Mouse (Mus musculus): Measurements from ENCODE around the gene Rtkn. TPM values are rescaled to one million over a fixed set of nuclear protein-coding genes. Genes with fewer than 3 reads are reported as not detected.

Rtkn gene
- total RNA-seq, 2 experiments from 2014 or later = 73.5 to 75.8 TPM

DNA sequence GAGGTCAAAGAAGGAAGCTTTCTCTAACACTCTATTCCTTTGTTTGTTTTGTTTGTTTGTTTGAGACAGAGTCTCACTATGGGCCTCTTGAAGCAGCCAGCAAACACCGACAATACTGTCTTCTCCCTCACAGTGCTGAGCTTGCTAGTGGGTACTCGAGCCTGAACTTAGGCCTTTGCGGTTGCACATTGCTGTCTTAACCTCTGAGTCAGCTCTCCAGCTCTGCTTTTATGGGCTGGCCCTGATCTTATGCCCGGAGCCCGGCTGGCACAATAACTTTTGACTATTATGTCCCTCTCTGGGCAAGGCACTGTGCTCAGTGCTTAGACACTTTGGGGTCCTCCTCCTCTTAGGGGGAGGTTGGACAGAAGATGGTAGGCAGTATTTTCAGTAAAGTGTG, 34.6 kb downstream of the Rtkn start:
- DNase-seq (ENCODE audit: low spot score in 2 of 2) = no peak

DNA sequence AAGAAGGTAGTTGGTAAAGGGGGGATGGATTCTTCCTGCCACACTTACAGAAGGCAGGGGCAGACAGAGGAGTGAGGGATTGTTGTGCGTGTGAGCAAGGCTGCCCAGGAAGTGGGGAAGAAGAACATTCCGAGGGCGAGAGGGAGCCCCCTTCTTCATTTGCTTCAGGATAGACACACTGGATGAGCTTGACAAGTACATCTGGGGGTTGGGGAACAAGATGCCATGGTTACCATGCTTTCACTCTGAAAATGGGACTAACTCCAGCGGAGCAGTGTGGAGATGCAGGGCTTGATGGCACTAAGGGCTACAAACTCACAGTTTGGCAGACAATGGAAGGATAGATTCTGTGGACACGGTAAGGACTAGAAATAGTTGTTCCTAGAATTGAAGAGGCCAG, 35.8 kb downstream of the Rtkn start:
- DNase-seq (ENCODE audit: low spot score in 2 of 2) = peak in 1 of 2 experiments; percentile 69

DNA sequence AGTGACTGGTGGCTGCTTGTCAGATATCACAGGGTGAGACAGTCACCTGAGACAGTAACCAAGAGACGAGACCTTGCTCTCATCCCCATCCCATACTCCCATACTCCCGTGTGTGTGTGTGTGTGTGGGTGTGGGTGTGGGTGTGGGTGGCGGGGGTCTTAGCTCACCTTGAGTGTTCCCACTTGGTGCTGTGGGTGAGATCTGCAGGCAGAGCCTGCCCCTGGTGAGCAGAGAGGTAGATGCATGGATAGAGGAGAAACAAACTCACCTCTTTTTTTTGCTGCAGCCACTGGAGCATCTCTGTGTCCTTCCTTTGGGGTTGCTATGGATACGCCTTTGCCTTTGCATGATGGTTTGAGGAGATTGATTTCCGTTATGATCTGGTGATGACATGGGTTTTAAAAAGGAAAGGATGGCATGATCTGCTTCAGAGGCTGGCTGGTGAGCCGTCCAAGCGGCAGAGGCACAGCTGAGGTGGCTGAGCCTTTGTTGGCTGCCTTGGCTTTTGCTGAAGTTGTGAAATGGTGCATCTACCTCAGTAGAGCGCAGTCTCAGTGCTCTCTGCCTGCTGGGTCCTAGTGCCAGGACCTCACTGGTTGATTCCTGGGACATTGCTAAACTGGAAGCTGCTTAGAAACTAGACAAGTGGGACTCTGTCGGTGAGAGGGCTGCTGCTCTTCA, 37.1 kb downstream of the Rtkn start:
- peak; percentile 72 to 90 for DNase-seq (ENCODE audit: low spot score in 2 of 2)

DNA sequence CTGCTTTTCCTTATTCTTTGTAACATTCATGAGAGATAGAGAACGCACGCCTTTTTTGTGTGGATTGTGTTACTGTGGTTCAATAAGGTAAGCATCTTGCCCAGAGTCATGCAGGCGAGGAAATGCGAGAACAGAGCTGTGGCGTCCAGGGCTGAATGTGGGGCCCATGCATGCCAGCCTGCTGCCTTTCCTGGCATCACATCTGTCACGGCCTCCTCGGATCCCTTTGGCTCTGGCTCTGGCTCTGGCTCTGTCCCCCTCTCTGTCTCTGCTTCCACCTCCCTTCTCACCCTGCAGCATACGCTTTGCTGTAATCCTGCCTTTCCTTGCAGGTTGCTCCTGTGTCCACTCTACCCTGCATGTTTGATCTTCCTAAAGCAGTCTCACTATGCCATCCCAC, 40.7 kb downstream of the Rtkn start:
- no peak for DNase-seq (ENCODE audit: low spot score in 2 of 2)

DNA sequence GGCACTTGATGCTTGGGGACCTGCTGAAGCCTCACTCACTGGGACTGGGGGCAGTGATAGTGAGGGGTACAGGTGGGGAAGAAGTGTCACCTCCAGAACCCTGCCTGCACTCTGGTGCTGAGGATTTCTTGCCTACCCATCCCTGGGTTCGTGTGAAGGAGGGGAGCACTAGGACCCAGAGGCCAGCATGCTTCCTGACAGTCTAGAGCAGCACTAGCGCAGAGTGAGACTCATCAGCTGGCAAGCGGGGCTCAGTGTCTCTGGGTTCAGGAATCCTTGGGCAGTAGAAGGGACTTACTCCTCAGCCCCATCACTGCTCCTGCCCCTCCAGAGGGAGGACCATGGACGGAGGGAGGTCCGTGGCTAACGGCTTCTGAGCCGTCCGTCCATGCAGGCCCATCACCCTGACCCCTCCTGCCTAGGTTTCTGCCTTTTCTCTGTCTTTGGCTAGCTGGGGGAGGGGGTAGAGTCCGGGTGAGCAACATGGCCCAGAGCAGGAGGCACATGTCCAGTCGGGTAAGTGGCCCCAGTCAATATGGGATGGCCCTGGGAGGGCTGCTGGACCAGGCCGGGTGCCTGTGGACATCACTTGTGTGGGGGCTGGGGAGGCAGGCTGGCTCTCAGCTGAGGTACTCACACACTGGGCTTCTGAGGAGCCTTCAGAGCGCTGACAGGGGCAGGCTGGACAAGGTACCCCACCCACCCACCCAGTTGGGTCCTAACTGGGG, 44.3 kb downstream of the Rtkn start:
- peak; percentile 74 to 88 for DNase-seq (ENCODE audit: low spot score in 2 of 2)

DNA sequence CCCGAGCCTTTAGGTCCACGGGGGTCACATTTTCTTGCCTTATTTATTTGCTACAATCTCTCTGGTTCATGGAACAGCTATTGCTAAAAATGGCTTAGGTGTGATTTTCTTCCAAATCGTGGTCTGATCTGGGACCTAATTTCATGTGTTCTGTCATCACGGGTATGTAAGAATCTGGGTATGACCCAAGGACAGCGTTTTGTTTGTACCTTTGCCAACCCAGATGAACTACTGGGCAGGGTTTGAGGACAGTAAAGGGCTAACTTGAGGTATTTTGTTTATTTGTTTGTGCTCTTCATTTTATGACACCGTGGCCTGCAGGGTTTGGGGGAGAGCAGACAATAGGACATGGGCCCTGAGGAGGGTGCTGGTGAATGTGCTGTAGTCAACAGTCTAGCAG, 45.3 kb downstream of the Rtkn start:
- no peak for DNase-seq (ENCODE audit: low spot score in 2 of 2)

DNA sequence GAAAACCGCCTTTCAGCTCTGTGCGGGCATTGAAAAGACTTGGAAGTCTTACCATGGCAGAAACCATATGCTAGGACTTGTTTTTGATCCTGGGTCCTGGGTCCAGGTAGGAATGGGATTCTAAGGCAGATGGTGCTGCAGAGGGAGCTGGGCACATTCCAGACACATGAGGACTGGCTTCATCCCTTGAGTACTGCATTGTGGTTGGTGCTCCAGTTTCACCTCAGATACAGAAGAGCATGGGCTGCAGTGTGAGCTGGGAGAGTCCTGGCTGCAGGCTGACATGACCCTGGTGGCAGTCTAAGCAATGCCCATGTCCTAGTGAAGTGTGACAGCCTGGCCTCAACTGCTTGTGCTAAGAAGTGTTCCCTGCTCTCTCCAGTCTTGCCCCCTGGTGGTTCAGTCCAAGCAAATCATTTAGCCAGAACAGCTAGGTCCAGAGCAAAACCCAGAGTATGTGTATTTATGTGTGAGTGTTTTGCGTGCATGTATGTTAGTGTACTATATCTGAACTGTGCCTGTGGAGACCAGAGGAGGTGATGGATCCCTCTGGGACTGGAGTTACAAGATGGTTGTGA, 49.7 kb downstream of the Rtkn start:
- no peak for DNase-seq (ENCODE audit: low spot score in 2 of 2)

DNA sequence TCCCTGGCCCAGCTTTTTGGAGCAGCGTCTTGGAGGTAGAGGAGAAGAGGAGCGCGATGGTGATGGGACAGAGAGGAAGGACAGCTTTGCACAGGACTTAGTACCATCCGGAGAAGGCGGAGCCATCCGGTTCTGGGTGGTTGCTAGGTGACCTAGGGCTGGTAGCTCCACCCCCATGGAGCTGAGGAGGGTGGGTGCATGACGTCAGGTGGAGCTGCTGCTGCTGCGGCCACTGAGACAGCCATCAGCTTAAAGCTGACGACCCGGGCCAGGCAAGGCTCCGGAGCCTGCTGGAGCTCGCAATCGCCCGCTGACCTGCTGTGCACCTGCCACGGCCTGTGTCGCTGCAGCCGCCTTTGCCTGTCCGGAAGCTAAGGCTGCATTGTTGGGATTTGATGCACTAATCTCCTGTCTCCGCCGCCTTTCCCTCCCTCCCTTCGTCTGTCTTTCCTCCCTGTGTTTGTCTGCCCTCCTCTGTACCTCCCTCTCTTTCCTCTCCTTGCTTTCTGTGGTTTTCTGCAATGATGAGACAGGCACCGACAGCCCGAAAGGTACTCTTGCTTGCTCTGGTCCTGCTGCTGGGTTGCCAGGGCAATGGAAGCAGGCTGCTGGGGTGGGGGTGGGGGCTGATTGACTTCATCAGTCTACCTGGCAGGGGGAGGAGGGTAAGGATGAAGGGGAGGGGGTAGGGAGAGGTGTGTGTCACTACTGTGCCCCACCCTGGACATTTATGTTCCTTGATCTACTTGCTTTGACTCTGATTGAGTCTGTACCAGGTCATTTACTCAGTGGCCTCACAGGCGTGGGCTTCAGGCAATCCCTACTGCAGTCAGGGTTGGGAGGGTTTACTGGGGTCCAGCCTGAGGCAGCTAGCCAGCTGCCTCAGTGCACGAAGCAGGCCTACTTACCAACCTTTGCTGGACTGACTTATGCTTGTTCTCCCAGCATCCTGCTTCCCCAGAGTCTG, 50.9 kb downstream of the Rtkn start:
- peak; percentile 92 to 94 for DNase-seq (ENCODE audit: low spot score in 2 of 2)

DNA sequence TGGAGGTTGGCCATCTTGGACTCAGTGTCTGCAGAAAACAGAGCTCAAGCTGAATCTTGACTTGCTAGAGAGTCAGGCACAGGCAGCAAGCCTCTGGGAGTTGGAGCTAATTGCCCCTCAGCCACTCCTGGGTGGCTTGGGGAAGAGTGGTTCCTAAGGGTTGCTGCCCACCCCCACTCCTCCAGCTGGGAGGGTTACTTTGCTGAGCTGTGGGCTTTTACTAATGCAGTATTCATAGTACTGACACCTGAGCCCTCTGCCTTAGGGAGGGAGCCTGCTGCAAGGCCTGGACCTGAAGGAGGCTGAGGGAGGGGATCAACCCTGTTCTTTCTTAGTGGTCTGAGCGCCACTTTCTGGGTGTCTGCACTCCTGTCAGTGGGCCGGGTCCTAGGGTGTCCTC, 51.7 kb downstream of the Rtkn start:
- no peak for DNase-seq (ENCODE audit: low spot score in 2 of 2)

DNA sequence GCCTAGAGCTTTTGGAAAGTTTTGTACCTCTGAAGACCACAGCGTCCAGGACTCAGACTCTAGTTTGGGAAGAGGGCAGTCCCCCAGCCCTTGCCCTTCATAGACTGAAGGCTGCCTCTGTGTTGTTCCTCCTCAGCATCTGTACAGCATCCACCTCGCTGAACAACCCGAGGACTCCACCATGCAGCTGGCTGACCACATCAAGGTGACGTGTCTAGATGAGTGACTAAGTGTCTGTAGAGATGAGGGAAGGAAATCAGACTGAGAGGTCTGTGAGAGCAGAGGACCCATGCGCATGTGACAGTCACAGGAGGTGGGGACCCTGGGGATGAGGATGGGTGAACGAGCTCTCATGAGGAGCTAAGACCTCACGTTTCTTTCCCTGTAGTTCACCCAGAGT, 58.3 kb downstream of the Rtkn start:
- DNase-seq (ENCODE audit: low spot score in 2 of 2) = no peak

DNA sequence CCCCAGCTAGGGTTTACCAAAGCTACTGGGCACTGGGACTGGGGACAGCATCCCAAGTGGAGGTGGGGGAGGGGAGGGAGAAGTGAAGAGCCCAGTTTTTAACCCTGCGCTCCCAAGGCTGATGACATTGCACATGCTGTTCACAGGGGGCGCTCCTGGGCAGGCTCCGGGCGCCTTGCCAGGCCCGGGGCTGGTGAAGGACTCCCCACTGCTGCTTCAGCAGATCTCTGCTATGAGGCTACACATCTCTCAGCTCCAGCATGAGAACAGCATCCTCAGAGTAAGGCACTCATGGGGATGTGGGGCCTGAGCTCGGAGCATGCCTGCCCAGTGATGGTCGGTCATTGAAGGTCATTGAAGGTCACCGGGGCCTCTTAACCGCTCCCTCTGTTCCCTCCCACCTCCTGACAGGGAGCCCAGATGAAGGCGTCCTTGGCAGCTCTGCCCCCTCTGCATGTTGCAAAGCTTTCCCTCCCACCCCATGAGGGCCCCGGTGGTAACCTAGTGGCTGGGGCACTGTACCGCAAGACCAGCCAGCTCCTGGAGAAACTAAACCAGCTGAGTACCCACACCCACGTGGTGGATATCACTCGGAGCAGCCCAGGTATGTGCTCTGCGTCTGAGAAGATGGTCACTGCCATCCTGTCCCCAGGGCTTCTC, 62.2 kb downstream of the Rtkn start:
- peak; percentile 71 to 81 for DNase-seq (ENCODE audit: low spot score in 2 of 2)

Small RNA genes lying within 50 kb of the gene (microRNA-seq; reads per million reads assigned to microRNA genes)
- 0 reads per million in 2 experiments for gene Mir3470a

Other genes starting within 250 kb of the Rtkn start
- gene Sema4f, start 195.7 kb upstream of the Rtkn start, total RNA-seq (2021) = 10 to 100 TPM; 40.1 to 40.8 TPM
- not detected for gene M1ap, start 188.6 kb upstream of the Rtkn start, total RNA-seq (2021)
- gene Dok1, start 102.0 kb upstream of the Rtkn start, total RNA-seq (2021) = 1 to 10 TPM; 3.8 to 4.3 TPM
- 1 to 10 TPM; 2.5 to 2.8 TPM for gene Loxl3, start 101.3 kb upstream of the Rtkn start, total RNA-seq (2021)
- gene Aup1, start 80.9 kb upstream of the Rtkn start, total RNA-seq (2021) = 100 to 1,000 TPM; 125 to 137 TPM
- gene Htra2, start 80.2 kb upstream of the Rtkn start, total RNA-seq (2021) = 10 to 100 TPM; 43.3 to 47.7 TPM
- gene Dqx1, start 77.6 kb upstream of the Rtkn start, total RNA-seq (2021) = under 1 TPM; 0.50 to 0.61 TPM
- not detected for gene Tlx2, start 65.2 kb upstream of the Rtkn start, total RNA-seq (2021)
- gene Pcgf1, start 57.6 kb upstream of the Rtkn start, total RNA-seq (2021) = 10 to 100 TPM; 33.7 to 37.9 TPM
- gene Lbx2, start 49.1 kb upstream of the Rtkn start, total RNA-seq (2021) = not detected
- 1 to 10 TPM; 7.7 to 9.4 TPM for gene Ccdc142, start 33.9 kb upstream of the Rtkn start, total RNA-seq (2021)
- gene Gm42688, start 33.8 kb upstream of the Rtkn start, total RNA-seq (2021) = 1 to 10 TPM; 6.5 to 7.6 TPM
- gene Mrpl53, start 26.4 kb upstream of the Rtkn start, total RNA-seq (2021) = 10 to 100 TPM; 58.4 to 69.3 TPM
- 10 to 100 TPM; 27.0 TPM for gene Mogs, start 20.0 kb upstream of the Rtkn start, total RNA-seq (2021)
- 10 to 100 TPM; 47.4 to 52.5 TPM for gene Wbp1, start 13.9 kb upstream of the Rtkn start, total RNA-seq (2021)
- 10 to 100 TPM; 28.0 to 29.5 TPM for gene Ino80b, start 10.0 kb upstream of the Rtkn start, total RNA-seq (2021)
- 10 to 100 TPM; 24.4 to 27.6 TPM for gene Wdr54, start 20.9 kb downstream of the Rtkn start, total RNA-seq (2021)
- gene 1700003E16Rik, start 20.9 kb downstream of the Rtkn start, total RNA-seq (2021) = 10 to 100 TPM; 25.3 to 26.1 TPM
- gene Dctn1, start 30.5 kb downstream of the Rtkn start, total RNA-seq (2021) = 100 to 1,000 TPM; 398 to 403 TPM
- 1 to 10 TPM in 1 of 2 experiments, under 1 TPM in 1; 0.25 to 1.2 TPM for gene Slc4a5, start 84.4 kb downstream of the Rtkn start, total RNA-seq (2021)
- gene Mthfd2, start 190.4 kb downstream of the Rtkn start, total RNA-seq (2021) = 1 to 10 TPM; 6.6 to 7.1 TPM
- 10 to 100 TPM; 19.2 to 20.5 TPM for gene Mob1a, start 190.6 kb downstream of the Rtkn start, total RNA-seq (2021)
- 10 to 100 TPM; 47.1 to 58.9 TPM for gene Bola3, start 213.7 kb downstream of the Rtkn start, total RNA-seq (2021)

All from layer of hippocampus, adult 18-20 months (tissue).